Mouse (Mus musculus): Measurements from ENCODE around the gene Gm17349. TPM values are rescaled to one million over a fixed set of nuclear protein-coding genes. Genes with fewer than 3 reads are reported as not detected.

Gene Gm17349
- total and polyA plus RNA-seq, 3 experiments = 2.1 TPM; not detected in 2

- H3K9me3 ChIP-seq (replicated peaks; ENCODE audit: insufficient read depth, low read length) = no peaks in the 10 kb centered on the region
- H3K36me3 ChIP-seq (ENCODE audit: control insufficient read depth in 1 of 2, insufficient read depth in 2 of 2, low read length in 2 of 2) = peaks cover 0 to 10% of the 10 kb centered on the region in 2 experiments
- H3K4me3 ChIP-seq (ENCODE audit: control insufficient read depth in 1 of 2, insufficient read depth in 1 of 2, low read depth in 2 of 2, low read length in 2 of 2) = no peak overlapping the region
- H3K27me3 ChIP-seq (ENCODE audit: control insufficient read depth in 1 of 2, insufficient read depth in 2 of 2, low read length in 2 of 2) = no peaks in the 10 kb centered on the region
- no peak for TF ChIP-seq MAZ (IDR thresholded peaks at IDR 0.05; ENCODE audit: low read depth, low read length)
- no peak for TF ChIP-seq RCOR1 (IDR thresholded peaks at IDR 0.05; ENCODE audit: low read depth, low read length)
- no peak for TF ChIP-seq MYB (IDR thresholded peaks at IDR 0.05; ENCODE audit: low read depth, low read length)
- peak; percentile 93 to 99 (median 98) for TF ChIP-seq CTCF (IDR thresholded peaks at IDR 0.05 in 2 of 3, conservative IDR thresholded peaks at IDR 0.05 in 1 of 3; ENCODE audit: control insufficient read depth in 1 of 3, insufficient read depth in 1 of 3, low read depth in 2 of 3, low read length in 3 of 3, poor library complexity in 1 of 3, severe bottlenecking in 1 of 3)
- TF ChIP-seq EP300 (IDR thresholded peaks at IDR 0.05; ENCODE audit: low read depth in 1 of 2, low read length in 2 of 2) = no peak
- no peak for TF ChIP-seq NELFE (IDR thresholded peaks at IDR 0.05; ENCODE audit: low read depth, low read length)
- peak; percentile 68 for TF ChIP-seq SIN3A (IDR thresholded peaks at IDR 0.05; ENCODE audit: low read length)
- no peak for TF ChIP-seq USF2 (IDR thresholded peaks at IDR 0.05; ENCODE audit: borderline replicate concordance in 1 of 2, insufficient read depth in 1 of 2, low read depth in 1 of 2, low read length in 2 of 2)
- TF ChIP-seq GATA1 (IDR thresholded peaks at IDR 0.05; ENCODE audit: low read depth, low read length) = no peak
- no peak for TF ChIP-seq BHLHE40 (IDR thresholded peaks at IDR 0.05; ENCODE audit: borderline replicate concordance, low read depth, low read length)
- no peak for TF ChIP-seq CHD1 (IDR thresholded peaks at IDR 0.05; ENCODE audit: low read depth, low read length)
- TF ChIP-seq ZMIZ1 (IDR thresholded peaks at IDR 0.05; ENCODE audit: low read depth, low read length) = no peak
- TF ChIP-seq ETS1 (IDR thresholded peaks at IDR 0.05; ENCODE audit: low read depth, low read length) = no peak; the same call in 1 of the 2 replicates
- no peak for TF ChIP-seq UBTF (IDR thresholded peaks at IDR 0.05; ENCODE audit: borderline replicate concordance, insufficient read depth, low read depth, low read length)
- no peak for TF ChIP-seq E2F4 (IDR thresholded peaks at IDR 0.05; ENCODE audit: borderline replicate concordance, low read depth, low read length)
- TF ChIP-seq HCFC1 (IDR thresholded peaks at IDR 0.05; ENCODE audit: low read depth, low read length) = no peak
- TF ChIP-seq MYC (IDR thresholded peaks at IDR 0.05; ENCODE audit: low read depth, low read length) = no peak
- TF ChIP-seq POLR2AphosphoS2 (IDR thresholded peaks at IDR 0.05; ENCODE audit: low read length) = no peak
- no peak for TF ChIP-seq MXI1 (IDR thresholded peaks at IDR 0.05; ENCODE audit: low read depth, low read length)
- TF ChIP-seq MEF2A (IDR thresholded peaks at IDR 0.05; ENCODE audit: extremely low read depth, insufficient replicate concordance, low read depth, low read length, poor library complexity, severe bottlenecking) = no peak
- peak; percentile 97 for TF ChIP-seq SMC3 (IDR thresholded peaks at IDR 0.05; ENCODE audit: low read depth, low read length)
- TF ChIP-seq RAD21 (IDR thresholded peaks at IDR 0.05; ENCODE audit: low read depth, low read length) = peak; percentile 71
- no peak for TF ChIP-seq CHD2 (IDR thresholded peaks at IDR 0.05; ENCODE audit: low read length)
- TF ChIP-seq KAT2A (conservative IDR thresholded peaks at IDR 0.05; ENCODE audit: low read depth, low read length) = no peak
- no peak for TF ChIP-seq ZNF384 (IDR thresholded peaks at IDR 0.05; ENCODE audit: low read depth, low read length)
- TF ChIP-seq TBP (IDR thresholded peaks at IDR 0.05; ENCODE audit: low read depth, low read length) = no peak
- TF ChIP-seq ZC3H11A (IDR thresholded peaks at IDR 0.05; ENCODE audit: low read depth, low read length) = peak; percentile 60
- TF ChIP-seq MAX (IDR thresholded peaks at IDR 0.05; ENCODE audit: low read length) = no peak
- no peak for TF ChIP-seq MAFK (IDR thresholded peaks at IDR 0.05; ENCODE audit: borderline replicate concordance, low read depth, low read length)
- no peak for TF ChIP-seq TAL1 (IDR thresholded peaks at IDR 0.05; ENCODE audit: low read length)
- no peak for TF ChIP-seq JUND (IDR thresholded peaks at IDR 0.05; ENCODE audit: low read depth, low read length)
- no peak for TF ChIP-seq GABPA (IDR thresholded peaks at IDR 0.05; ENCODE audit: low read depth, low read length)
- TF ChIP-seq POLR2AphosphoS5 (IDR thresholded peaks at IDR 0.05; ENCODE audit: borderline replicate concordance, low read depth, low read length) = no peak
- TF ChIP-seq POLR2A (IDR thresholded peaks at IDR 0.05; ENCODE audit: control insufficient read depth in 1 of 2, insufficient read depth in 1 of 2, low read depth in 1 of 2, low read length in 2 of 2, poor library complexity in 1 of 2) = no peak
- TF ChIP-seq USF1 (IDR thresholded peaks at IDR 0.05; ENCODE audit: low read depth, low read length) = no peak
- H3K9ac ChIP-seq (ENCODE audit: control insufficient read depth, low read depth, low read length, poor library complexity, severe bottlenecking) = no peak overlapping the region
- H3K4me1 ChIP-seq (ENCODE audit: control insufficient read depth in 1 of 2, insufficient read depth in 2 of 2, low read length in 2 of 2) = peaks cover 2 to 12% of the 10 kb centered on the region in 2 experiments
- DNase-seq (ENCODE audit: low read depth, low spot score) = peak; percentile 89
- H3K27ac ChIP-seq (ENCODE audit: control insufficient read depth, low read depth, low read length) = peak overlapping the region; percentile 3; the same call in 1 of the 2 replicates
- H3K79me2 ChIP-seq (ENCODE audit: control insufficient read depth, insufficient read depth, low read length, poor library complexity) = no peaks in the 10 kb centered on the region
Observed at GRCm38 (mm10) chr15:99714858-99715257, 9.6 kb upstream of the Gm17349 start.

Measured in MEL (cell line).